Mouse (Mus musculus) retina, embryonic 14.5 days (tissue): ENCODE data around the gene Dhh.

ENCODE experiments used
- DNase-seq: peaks from one replicate; pipeline ENCODE4 v3.0.0-alpha.2; 2015; ENCODE audit warnings: low spot score

Dhh gene

DNA sequence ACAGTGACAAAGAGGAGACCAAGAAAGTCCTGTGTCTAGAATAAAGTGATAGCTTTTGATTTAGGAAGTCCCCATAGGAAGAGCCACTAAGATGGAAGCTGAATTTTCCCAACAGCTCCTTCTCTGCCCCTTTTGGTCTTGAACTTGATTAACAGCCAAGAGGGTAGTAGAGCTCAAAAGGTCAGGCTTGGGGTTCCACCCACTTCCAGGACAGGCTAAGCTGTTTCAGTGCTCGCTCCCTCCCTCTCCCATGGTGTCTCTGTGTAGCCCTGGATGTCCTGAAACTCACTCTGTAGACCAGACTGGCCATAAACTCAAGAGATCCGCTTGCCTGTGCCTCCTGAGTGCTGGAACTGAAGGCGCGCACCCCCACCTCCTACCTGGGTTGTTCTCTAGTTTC lies 17.7 kb upstream of the Dhh start:
- DNase-seq: no peak

DNA sequence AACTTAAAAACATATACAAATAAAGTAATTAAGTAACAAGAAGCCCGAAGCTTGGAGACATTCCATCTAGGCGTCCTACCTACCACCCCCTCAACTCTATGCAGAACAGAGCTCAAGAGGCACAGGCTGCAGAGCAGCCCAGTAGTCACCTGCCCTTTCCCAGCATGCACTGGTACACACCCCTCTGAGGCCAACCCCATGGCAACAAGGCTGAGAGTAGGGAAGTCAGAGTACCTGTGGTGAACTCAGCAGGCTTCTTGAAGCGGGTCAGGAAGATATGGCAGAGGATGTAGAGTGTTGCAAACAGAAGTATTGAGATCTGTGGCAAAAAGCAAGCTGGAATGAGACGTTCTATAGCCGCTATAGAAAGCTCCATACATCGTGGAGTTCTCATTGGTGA lies 16.6 kb upstream of the Dhh start:
- no peak for DNase-seq

- DNase-seq: peak; percentile 88
Measured at GRCm38 (mm10) chr15:98904692-98905091, 6.4 kb upstream of the Dhh start.

- no peak for DNase-seq
Measured at GRCm38 (mm10) chr15:98902600-98902999, 4.3 kb upstream of the Dhh start.

- DNase-seq: no peak
Measured at GRCm38 (mm10) chr15:98901530-98901929, 3.2 kb upstream of the Dhh start.

GRCm38 (mm10) chr15:98897495-98897894 lies 845 bp downstream of the Dhh start:
- DNase-seq: no peak

- peak; percentile 69 for DNase-seq
Measured at GRCm38 (mm10) chr15:98895635-98896589, 2.4 kb downstream of the Dhh start.

DNA sequence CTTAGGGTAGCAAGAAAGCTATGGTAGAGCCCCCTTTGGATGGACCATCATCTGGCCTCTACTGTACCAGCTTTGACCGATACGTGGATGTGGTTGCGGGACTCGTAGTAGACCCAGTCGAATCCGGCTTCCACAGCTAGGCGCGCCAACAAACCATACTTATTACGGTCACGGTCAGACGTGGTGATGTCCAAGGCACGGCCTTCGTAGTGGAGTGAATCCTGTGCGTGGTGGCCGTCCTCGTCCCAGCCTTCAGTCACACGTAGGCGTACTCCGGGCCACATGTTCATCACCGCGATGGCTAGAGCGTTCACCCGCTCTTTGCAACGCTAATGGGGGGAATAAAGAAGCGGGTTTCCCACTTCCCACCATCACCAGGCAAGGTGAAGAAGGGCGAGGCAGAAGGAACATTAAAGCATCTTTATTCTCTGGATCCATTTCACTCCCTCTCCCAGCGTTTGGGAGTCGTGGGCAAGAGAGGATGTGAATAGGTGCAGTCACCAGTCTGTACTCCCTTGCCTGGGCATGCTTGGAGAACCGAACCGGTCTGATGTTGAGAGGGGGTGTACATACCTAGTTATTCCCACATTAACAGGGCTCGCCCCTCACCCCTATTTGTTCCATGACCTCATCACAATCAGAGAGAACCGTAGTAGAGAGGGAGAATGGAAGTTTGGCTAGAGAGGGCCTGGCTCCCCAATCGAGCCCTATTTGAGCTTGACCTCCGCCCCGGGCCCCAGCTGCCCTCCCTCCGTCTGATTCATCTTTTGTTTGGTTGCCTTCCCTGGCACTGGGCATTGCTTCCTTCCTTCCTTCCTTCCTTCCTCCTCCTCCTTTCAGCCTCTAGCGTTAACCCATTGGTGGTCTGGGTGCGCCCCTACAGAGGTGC lies 3.4 kb downstream of the Dhh start:
- no peak for DNase-seq

DNA sequence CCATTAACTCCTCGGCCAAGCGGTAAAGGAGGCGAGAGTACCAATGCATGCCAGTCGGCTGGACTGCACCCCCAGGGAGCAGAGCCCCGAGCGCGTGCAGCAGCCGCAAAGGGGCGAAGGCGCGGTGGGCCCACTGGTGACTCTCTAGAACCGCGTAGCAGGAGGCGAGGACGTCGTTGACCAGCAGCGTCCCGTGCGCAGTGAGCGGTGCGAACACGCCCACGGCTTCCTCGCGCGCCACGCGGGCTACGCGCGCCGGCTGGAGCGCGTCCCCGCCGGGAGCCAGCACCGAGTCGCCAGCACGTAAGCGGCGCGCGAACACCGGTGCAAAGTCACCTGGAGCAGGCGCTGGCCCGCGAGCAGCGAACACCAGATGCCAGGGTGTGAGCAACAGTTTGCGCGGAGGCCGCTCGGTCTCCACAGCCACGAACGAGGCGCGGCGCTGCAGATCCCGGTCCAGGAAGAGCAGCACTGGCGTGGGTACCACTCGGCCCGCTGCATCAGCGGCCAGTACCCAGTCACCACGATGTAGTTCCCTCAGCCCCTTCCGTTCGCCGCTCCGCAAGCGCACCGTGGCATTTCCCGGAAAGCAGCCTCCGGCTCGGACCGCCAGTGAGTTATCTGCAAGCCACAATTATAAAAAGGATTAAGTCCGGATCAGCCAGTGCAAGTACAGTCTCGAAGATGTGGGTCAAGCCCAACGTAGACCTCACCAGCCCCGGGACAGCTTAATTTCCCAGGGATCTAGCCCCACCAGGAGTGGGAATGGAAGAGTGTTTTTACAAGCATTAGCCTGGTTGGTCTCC lies 4.2 kb downstream of the Dhh start, which contains the start of gene Rhebl1:
Gene Rhebl1, minus strand, starts transcription at position 601 of the 806 bp plus-strand sequence.
- no peak for DNase-seq

DNA sequence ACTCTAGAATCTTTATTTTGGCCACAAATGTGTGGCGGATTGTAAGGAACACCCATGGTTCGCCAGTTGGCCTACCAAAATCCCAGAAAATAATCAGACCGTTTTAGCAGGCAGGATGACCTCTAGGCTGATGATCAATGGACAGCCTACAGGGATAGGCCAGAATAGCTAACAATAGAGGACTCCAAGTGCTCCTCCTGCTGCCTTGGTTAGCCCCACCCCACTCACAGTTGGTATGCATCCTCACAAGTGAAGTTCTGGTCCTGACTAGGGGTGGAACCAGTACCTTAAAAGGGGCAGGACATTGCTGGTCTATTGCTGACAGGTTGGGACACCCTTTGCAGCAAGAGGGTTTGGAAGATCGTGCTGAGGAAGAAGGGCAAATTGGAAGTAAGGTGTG lies 5.3 kb downstream of the Dhh start:
- no peak for DNase-seq

- peak; percentile 88 for DNase-seq
Measured at GRCm38 (mm10) chr15:98891907-98892606, 6.3 kb downstream of the Dhh start.

- DNase-seq: no peak
Measured at GRCm38 (mm10) chr15:98891198-98891742, 7.1 kb downstream of the Dhh start.

- no peak for DNase-seq
Measured at GRCm38 (mm10) chr15:98887526-98887925, 10.8 kb downstream of the Dhh start.

DNA sequence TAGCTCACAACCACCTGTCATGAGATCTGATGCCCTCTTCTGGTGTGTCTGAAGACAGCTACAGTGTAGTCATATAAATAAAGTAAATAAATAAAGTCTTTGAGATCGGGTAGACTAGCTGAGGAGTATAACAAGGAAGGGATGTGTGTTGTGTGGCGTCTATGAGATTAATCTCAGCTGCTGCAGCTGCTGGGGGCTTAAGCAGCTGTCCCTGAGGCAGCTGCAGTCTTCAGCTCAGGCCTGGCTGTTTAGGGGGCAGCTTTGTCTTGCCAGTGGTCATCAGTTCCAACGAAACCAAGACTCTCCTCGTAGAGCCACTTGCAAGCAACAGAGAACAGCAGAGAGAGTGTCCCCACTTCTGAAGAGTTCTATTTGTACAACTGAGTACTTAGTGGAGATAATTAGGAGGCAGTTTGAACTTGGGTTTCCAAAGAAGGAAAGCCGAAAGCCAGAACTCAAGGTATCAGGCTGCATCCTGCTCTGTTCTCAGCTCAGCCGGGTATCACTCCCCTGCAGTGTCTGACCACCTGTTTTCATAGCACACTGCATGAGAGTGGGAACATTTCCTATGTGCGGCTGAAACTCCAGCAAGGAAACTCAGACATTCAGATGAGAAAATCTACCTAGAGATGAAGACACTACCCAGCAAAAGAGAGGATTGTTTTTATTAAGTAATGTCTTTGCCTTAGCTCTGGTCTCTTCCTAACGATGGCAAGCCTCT lies 11.5 kb downstream of the Dhh start:
- no peak for DNase-seq

- no peak for DNase-seq
Measured at GRCm38 (mm10) chr15:98884106-98884505, 14.2 kb downstream of the Dhh start.

GRCm38 (mm10) chr15:98883661-98884060 lies 14.7 kb downstream of the Dhh start:
- DNase-seq: no peak

DNA sequence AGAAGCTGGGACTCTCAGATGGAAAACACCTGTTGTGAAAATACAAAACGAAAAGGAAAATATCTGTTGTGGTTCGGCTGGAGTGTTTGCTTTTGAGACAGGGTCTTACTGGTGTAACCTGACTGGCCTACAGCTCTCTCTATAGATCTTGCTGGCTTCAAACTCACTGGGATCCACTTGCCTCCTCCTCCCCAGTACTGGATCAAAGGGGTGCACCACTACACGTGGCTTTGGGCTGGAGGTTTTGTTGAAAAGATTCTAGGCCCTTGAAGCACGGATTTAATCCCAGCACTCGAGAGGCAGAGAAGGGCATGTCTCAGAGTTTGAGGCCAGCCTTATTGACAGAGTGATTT lies 16.7 kb downstream of the Dhh start:
- no peak for DNase-seq

- peak; percentile 98 for DNase-seq
Measured at GRCm38 (mm10) chr15:98880978-98881655, 17.2 kb downstream of the Dhh start.

- peak; percentile 95 for DNase-seq
Measured at GRCm38 (mm10) chr15:98877331-98877730, 21.0 kb downstream of the Dhh start.
